Comparison of ENCODE assay signal across 33 mouse cellular contexts in genomic region chr19:23121875-23122274, GRCm38 (mm10). TPM values are rescaled to one million over a fixed set of nuclear protein-coding genes. Genes with fewer than 3 reads are reported as not detected.
DNase-seq lines count a peak whose midpoint lies in the region; ATAC-seq lines count a peak whose summit lies in the region.
"Had no signal": no experiment of that assay in that cellular context is flagged by ENCODE, and none has a peak within 500 bp of the region (broad histone marks: within the 10 kb centered on the region; RNA-seq: fewer than 3 reads in every experiment).

No protein-coding gene starts in this region.

- no peak overlapping the region for H3K27ac ChIP-seq in heart, embryonic 12.5 days (ENCODE audit: poor library complexity, severe bottlenecking)
- H3K27ac ChIP-seq in stomach, embryonic 15.5 days, result no peak overlapping the region
- H3K27ac ChIP-seq: embryonic facial prominence, embryonic 12.5 days; forebrain, embryonic 10.5 days; gastrocnemius, adult 2 months; heart, embryonic 10.5 days; hindbrain, embryonic 10.5 days; hindbrain, embryonic 15.5 days; left cerebral cortex, adult 2 months; limb, embryonic 12.5 days; liver, embryonic 15.5 days; midbrain, embryonic 15.5 days; neural tube, embryonic 12.5 days had no signal

- WGBS in heart, embryonic 12.5 days, result 15% methylated on average over 10 of the region's 10 CpGs
- 15% methylated on average over 10 of the region's 10 CpGs for WGBS in stomach, embryonic 15.5 days

- ATAC-seq in heart, embryonic 12.5 days (ENCODE audit: insufficient number of reproducible peaks, low FRiP score), result no peak
- peak; percentile 60; the same call in 1 of the 2 replicates for ATAC-seq in stomach, embryonic 15.5 days (ENCODE audit: insufficient read depth, low FRiP score, low read depth)
- ATAC-seq: forebrain, embryonic 16.5 days; inflammation-experienced regulatory T-cells, adult 6 months; midbrain, embryonic 15.5 days had no signal

- H3K4me2 ChIP-seq in heart, embryonic 12.5 days, result 0 out of 2 replicates have a peak overlapping the region, but pooled peaks have one; percentile 11
- no peak overlapping the region for H3K4me2 ChIP-seq in stomach, embryonic 15.5 days
- H3K4me2 ChIP-seq: embryonic facial prominence, embryonic 12.5 days; hindbrain, embryonic 15.5 days; limb, embryonic 12.5 days; liver, embryonic 15.5 days; lung, embryonic 14.5 days; midbrain, embryonic 15.5 days; neural tube, embryonic 12.5 days had no signal

- no peak for DNase-seq in heart, postnatal 10 days
- peak; percentile 28 for DNase-seq in urinary bladder, postnatal 14 days (ENCODE audit: low spot score)
- no peak for DNase-seq in urinary bladder, adult 2 months (ENCODE audit: low spot score)
- no peak for DNase-seq in layer of hippocampus, adult 11-12 months (ENCODE audit: low spot score)
- DNase-seq in layer of hippocampus, adult 9-10 months (ENCODE audit: low spot score), result no peak
- DNase-seq: adrenal gland, postnatal 14 days; cerebellum, adult 11 months; cerebellum, adult 9-10 months; cerebellum, postnatal 36 days; gastrocnemius, adult 2 months; gastrocnemius, postnatal 36 days; heart, postnatal 14 days; kidney, adult 9 months; kidney, postnatal 10 days; lung, embryonic 14.5 days; lung, postnatal 14 days; right cerebral cortex, adult 18-20 months; thymus, postnatal 14 days had no signal

- no peak overlapping the region for H3K4me3 ChIP-seq in heart, embryonic 12.5 days
- no peak overlapping the region for H3K4me3 ChIP-seq in stomach, embryonic 15.5 days (replicated peaks)
- H3K4me3 ChIP-seq: embryonic facial prominence, embryonic 12.5 days; forebrain, embryonic 10.5 days; gastrocnemius, adult 2 months; heart, embryonic 10.5 days; hindbrain, embryonic 10.5 days; hindbrain, embryonic 15.5 days; left cerebral cortex, adult 2 months; limb, embryonic 12.5 days; liver, embryonic 15.5 days; midbrain, embryonic 15.5 days; neural tube, embryonic 12.5 days had no signal

- H3K27me3 ChIP-seq in heart, embryonic 12.5 days (replicated peaks), result 0 out of 2 replicates have a peak, but pooled peaks cover 5% of the 10 kb centered on the region
- H3K27me3 ChIP-seq in stomach, embryonic 15.5 days (replicated peaks), result no peaks in the 10 kb centered on the region
- H3K27me3 ChIP-seq: embryonic facial prominence, embryonic 12.5 days; hindbrain, embryonic 15.5 days; liver, embryonic 15.5 days; midbrain, embryonic 15.5 days; neural tube, embryonic 12.5 days had no signal

- no peaks in the 10 kb centered on the region for H3K9me3 ChIP-seq in heart, embryonic 12.5 days (replicated peaks)
- no peaks in the 10 kb centered on the region for H3K9me3 ChIP-seq in stomach, embryonic 15.5 days
- H3K9me3 ChIP-seq: embryonic facial prominence, embryonic 12.5 days; forebrain, embryonic 10.5 days; G1E; heart, embryonic 10.5 days; hindbrain, embryonic 10.5 days; hindbrain, embryonic 15.5 days; limb, embryonic 12.5 days; liver, embryonic 15.5 days; midbrain, embryonic 15.5 days; neural tube, embryonic 12.5 days had no signal

- peaks cover 4% of the 10 kb centered on the region; the same call in 1 of the 2 replicates for H3K4me1 ChIP-seq in heart, embryonic 12.5 days (replicated peaks)
- no peaks in the 10 kb centered on the region for H3K4me1 ChIP-seq in stomach, embryonic 15.5 days
- H3K4me1 ChIP-seq: embryonic facial prominence, embryonic 12.5 days; heart, embryonic 10.5 days; hindbrain, embryonic 10.5 days; hindbrain, embryonic 15.5 days; limb, embryonic 12.5 days; liver, embryonic 15.5 days; midbrain, embryonic 15.5 days; neural tube, embryonic 12.5 days had no signal

- no peaks in the 10 kb centered on the region for H3K36me3 ChIP-seq in heart, embryonic 12.5 days
- no peaks in the 10 kb centered on the region for H3K36me3 ChIP-seq in stomach, embryonic 15.5 days
- H3K36me3 ChIP-seq: embryonic facial prominence, embryonic 12.5 days; forebrain, embryonic 10.5 days; G1E; heart, embryonic 10.5 days; hindbrain, embryonic 10.5 days; hindbrain, embryonic 15.5 days; limb, embryonic 12.5 days; liver, embryonic 15.5 days; midbrain, embryonic 15.5 days; neural tube, embryonic 12.5 days had no signal

- H3K9ac ChIP-seq in heart, embryonic 12.5 days, result no peak overlapping the region
- no peak overlapping the region for H3K9ac ChIP-seq in stomach, embryonic 15.5 days
- H3K9ac ChIP-seq: embryonic facial prominence, embryonic 12.5 days; hindbrain, embryonic 15.5 days; limb, embryonic 12.5 days; liver, embryonic 15.5 days; lung, embryonic 14.5 days; midbrain, embryonic 15.5 days; neural tube, embryonic 12.5 days had no signal

- intact Hi-C loops in heart, postnatal 10 days (cut with DNase I), result no loop called here

RNA-seq across cellular contexts. Expression of gene Klf9, which starts 19.2 kb away (rescaled TPM):
- 2.1 TPM in 2 replicates for polyA plus RNA-seq in heart, embryonic 12.5 days (2016; fragmentation: Nextera tagmentation; extraction: Ambion mirVana)
- 100 to 1,000 TPM in 1 of 2 experiments, 10 to 100 TPM in 1; 67.7 to 119 TPM for total RNA-seq in heart, postnatal 10 days (2021)
- 58.6 and 73.7 TPM in 2 replicates for polyA plus RNA-seq in urinary bladder, adult 2 months (2012; rRNA removed)
- polyA plus RNA-seq in stomach, embryonic 15.5 days (2015; fragmentation: Nextera tagmentation; extraction: Ambion mirVana), result 6.8 and 8.1 TPM in 2 replicates
